Mouse (Mus musculus) liver, embryonic 14.5 days (tissue): ENCODE measurements at regions not wholly inside any gene's neighbourhood (a gene's known extent, or its start where the extent isn't known, plus 50 kb on each side); places are given as distances from the start of the nearest gene placed in this dataset.

Experiments used
- CTCF ChIP-seq: IDR thresholded peaks from 2 replicates; pipeline ENCODE4 v1.5.1; 2016; ENCODE audit warnings: antibody characterized with exemption, low read depth, control low read depth
- EP300 ChIP-seq: IDR thresholded peaks from 2 replicates; pipeline ENCODE4 v1.6.1; 2016; ENCODE audit warnings: antibody characterized with exemption, low read depth

DNA sequence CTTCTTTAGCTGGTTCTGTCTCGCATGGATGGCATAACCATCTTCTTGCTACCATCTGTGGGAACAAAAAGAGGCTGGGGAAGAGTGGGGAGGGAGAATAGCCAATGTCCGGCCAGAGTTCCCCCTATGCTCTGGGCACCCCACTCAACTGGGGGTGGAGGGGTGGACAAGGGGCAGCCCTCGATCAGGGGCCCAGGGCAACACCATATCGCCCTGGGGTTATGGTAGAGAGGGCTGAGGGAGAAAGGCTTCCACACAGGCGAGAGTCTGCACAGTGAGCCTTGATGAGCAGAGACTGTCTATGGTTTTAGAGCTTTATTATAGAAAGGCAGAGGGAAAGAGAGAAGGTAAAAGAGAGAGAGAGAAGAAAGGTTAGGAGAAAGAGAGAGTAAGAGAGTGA is 1112.0 kb downstream of the H2al1n start:
- TF ChIP-seq CTCF: no peak
- TF ChIP-seq EP300: no peak
